Mouse (Mus musculus) mouse trophoblast stem cell (cell line): ENCODE results near the gene Znfx1.
"Not testable (repeated sequence)": the region's sequence is repeated elsewhere in the genome, so short reads cannot be mapped to it uniquely, and the experiment has no call there.

Experiments
- in situ Hi-C, 2 experiments: fragments of 300-500 bp; cut with MseI, MboI; formaldehyde crosslinking; loops; 2 replicates in 1 of 2; 3 replicates in 1 of 2; pipeline ENCODE4 v1.15.1; 2025

Gene Znfx1

DNA sequence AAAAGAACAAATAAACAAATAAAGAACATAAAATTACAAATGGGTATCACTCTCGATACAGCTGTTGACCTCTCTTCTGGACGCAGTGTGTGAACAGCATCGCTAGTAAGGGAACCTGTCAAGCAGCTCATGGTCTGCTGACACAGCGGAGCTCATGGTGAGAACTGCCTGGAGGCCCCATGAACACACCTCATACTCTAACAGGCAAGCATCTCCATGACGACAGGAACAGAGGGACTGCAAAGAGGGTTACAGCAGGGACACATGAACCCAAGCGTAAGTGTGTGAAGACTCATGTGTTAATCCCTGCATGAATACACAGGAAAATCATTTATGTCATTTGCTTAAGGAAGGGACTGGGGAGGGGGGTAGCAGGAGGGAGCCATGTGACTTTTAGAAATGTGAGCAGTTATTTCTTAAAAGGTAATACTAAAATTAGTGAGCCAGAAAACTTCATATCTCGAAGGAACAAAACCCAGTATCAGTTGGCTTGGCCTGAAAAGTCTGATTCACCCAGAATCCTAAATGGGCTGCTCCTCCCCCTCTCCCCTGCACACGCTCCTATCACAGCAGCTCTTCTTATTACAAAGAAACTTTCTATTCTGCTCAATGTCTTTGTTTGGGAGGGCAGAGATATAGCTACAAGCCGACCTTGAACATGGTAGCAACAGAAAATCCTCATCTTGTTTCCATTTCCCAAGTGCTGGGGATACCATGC, 9.5 kb downstream of the Znfx1 start:
- in situ Hi-C loops = no loop called here

- in situ Hi-C loops = no loop called here
Observed at GRCm38 (mm10) chr2:167048698-167049358, 14.0 kb downstream of the Znfx1 start.

DNA sequence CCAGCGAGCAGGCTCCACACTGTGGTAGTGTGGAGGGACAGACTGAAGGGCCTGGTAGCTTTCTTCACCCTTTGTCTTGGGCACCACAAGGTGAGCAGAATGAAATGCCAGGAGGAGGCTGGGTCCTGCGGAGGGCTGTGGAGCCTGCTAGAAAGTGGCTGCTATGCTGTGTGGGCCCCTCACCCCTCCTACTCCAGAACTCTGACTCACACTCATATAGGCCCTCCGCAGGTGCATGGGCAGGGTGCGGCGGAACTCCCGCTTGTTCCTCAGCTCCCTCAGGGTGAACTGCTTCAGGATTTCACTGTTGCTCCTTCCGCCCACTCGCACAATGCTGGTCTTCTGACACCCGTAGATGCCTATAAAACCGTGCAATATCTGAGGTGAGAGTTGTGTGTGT, 14.6 kb downstream of the Znfx1 start:
- in situ Hi-C loops = no loop called here

- in situ Hi-C loops = no loop called here
Observed at GRCm38 (mm10) chr2:167043400-167044121, 19.3 kb downstream of the Znfx1 start.

GRCm38 (mm10) chr2:167039386-167039785, 23.4 kb downstream of the Znfx1 start:
- in situ Hi-C loops = no loop called here

DNA sequence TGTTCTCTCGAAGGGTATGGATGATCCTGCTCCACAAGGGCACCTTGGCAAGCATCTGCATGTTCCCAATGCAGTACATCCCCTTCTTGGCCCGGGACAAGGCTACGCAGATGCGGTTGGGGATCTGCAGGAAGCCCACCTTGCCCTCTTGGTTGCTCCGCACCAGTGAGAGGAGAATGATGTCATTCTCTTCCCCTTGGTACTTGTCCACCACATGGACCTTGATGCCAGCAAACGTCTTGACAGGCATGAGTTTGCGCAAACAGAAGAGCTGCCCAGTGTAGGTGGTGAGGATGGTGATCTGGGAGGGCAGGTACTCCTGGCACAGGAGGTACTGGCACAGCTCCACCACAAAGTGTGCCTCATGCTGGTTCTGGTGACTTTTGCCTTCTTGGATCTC, 24.1 kb downstream of the Znfx1 start:
- in situ Hi-C loops = no loop called here

GRCm38 (mm10) chr2:167038297-167038696, 24.5 kb downstream of the Znfx1 start:
- in situ Hi-C loops = no loop called here

- in situ Hi-C loops = no loop called here
Observed at GRCm38 (mm10) chr2:167037710-167038109, 25.1 kb downstream of the Znfx1 start.

DNA sequence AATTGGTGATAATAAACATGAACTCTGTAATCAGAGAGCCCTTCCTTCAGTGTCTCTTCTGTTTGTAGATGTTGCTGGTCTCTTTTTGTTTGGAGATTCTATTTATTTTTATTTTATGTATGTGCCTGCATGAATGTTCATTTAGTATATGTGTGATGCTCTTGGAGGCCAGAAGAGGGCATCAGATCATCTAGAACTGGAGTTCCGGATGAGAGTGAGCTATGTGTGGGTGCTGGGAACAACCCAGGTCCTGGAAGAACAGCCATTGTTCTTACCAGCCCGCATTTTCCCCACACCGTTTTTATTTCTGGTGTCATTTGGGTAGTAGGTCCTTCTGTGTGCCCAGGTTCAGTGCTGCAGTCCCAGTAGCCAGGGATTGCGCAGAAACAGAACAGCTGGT, 32.3 kb downstream of the Znfx1 start:
- in situ Hi-C loops = no loop called here

DNA sequence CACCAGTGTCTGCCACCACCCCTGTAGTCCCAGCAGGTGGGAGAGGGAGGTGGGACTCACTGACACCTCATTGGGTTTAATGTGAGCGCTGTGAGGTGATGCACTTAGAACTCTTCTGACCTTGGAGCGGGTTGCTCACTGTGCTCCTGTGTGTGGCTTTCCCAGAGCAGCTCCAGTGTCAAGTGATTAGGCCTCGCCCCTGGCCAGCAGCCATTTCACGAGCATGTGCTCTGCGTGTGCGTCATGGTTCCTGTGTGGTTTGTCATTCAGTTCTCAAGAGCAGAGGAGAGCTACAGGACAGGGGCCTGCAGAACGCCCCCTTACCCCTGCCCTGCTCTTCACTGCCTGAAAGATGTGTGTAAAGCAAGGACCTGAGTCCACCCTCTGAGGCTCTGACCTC, 34.3 kb downstream of the Znfx1 start:
- in situ Hi-C loops = no loop called here

- in situ Hi-C loops = no loop called here
Observed at GRCm38 (mm10) chr2:167019396-167019795, 43.4 kb downstream of the Znfx1 start.

DNA sequence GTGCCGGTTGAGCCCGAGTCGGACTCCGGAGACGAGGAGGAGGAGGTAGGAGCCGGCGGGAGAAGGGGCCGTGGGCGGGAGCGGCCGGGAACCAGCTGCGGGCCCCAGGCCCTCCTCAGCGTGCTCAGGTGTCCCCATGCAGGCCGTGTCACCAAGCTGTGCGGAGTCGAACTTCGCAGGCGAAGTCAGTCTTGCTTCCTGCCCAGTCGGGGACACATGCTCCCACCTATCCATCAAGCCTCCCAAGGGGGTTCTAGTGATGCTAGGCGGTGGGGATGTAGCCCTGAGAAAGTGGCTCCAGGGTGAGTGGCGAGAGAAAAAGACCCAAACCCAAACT, 47.5 kb downstream of the Znfx1 start:
- in situ Hi-C loops = no loop called here

- in situ Hi-C loops = no loop called here
Observed at GRCm38 (mm10) chr2:167014702-167015381, 48.0 kb downstream of the Znfx1 start, which contains the start of gene Ddx27. Gene Ddx27, plus strand, starts transcription at chr2:167015193.

DNA sequence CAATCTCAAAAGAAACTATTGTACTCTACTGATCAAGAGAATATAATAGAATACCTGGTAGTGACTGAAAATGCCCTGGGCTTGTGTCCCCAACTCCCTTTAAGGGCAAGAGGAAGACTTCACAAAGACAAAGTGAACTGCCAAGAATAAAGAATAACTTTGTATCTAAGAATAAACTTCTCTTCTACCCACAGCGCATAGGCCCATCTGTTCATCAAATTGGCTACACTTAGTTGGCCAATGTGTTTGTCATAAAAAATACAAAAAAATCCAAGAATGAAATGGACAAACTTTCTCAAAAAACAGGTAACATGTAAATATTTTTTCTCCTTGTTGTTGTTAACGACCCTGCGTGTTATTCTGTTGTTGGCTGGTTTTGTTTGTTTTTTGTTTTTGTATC, 52.3 kb downstream of the Znfx1 start:
- in situ Hi-C loops = no loop called here

DNA sequence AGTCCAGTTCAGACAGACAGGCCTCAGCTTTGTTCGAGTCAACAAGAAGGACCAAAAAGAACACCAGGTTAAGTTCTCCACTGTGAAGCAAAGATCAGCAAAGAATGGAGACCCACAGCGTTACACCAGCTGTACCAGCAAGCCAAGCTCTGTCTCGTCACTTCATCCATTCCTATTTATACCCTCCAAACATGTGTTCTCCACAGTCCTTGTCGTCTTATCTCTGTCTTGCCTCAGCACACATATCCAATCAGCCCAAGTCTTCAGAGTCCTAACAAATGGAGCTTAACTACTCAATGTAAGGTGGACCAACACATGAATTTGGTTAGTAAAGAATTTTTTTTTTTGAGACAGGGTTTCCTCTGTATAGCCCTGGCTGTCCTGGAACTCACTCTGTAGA, 53.3 kb downstream of the Znfx1 start:
- in situ Hi-C loops = no loop called here

GRCm38 (mm10) chr2:167007565-167007964, 55.2 kb downstream of the Znfx1 start:
- in situ Hi-C loops = not testable (repeated sequence)

DNA sequence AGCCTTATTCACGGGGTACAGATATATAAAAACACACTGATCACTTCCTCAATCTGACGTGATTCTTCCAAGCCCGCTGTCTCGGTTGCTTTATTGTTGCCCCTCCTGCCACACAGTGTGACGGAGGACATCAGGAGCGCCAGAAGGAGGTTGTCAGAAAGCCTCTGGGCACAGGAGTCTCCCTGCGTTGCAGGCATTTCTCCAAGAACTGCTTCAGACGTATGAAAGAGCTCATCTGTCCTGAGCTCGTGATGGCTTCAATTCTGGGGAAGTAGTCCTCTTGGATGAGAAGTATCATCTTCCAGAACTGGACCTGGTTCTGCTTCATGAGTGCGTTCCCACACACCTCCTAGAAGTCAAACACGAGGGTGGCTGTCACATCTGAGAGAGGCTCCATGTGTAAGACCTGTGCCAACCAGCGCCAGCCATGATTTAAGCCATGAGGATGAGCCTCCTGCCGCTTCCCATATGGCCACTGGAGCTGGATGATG, 55.8 kb downstream of the Znfx1 start:
- in situ Hi-C loops = no loop called here

DNA sequence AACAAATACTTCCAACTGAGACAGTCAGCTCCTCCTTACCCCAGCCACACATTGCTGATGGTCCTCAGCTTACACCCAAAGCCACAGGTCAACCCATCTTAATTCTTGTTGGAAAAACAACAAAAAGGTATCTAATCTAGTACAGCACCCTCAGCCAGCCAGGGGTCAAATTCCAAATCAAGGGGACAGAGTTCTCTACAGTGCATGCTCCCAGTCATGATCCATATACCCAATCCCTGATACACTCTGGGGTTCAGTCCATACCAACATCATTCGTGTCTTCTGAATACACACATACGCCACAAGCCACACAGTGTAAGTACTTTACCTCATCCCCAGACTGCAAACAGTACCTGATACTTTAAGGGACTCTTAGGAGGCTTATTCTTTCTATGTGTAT, 56.5 kb downstream of the Znfx1 start:
- in situ Hi-C loops = no loop called here

DNA sequence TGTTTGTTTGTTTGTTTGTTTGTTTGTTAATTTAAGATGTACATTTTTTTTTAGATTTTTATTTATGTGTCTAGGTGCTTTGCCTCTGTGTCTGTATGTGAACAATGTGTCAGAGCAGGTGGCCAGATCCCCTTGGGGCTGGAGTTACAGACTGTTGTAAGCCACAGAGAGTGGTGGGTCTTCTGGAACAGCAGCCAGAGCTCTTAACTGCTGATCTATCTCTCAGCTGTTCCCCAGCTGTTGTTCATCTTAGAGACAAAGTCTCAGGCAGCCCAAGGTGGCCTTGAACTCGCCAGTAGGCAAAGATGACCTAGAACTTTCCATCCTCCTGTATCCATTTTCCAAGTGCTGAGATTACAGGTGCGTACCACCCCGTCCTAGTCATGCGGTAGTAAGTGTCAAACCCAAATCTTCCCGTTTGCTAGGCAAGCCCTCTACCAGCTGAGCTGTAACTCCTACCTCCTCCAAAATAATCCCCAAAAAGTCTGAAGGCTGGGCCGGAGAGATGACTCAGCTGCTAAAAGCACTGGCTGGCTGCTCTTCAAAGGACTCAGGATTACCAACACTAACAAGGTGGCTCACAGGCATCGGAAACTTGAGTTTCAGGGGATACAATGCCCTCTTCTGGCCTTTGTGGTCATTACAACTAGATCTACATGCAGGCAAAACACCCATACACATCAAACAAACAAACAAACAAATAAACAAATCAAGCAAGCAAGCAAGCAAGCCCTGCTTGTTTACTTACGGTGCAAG, 58.5 kb downstream of the Znfx1 start:
- in situ Hi-C loops = no loop called here

GRCm38 (mm10) chr2:167001486-167001885, 61.3 kb downstream of the Znfx1 start:
- in situ Hi-C loops = no loop called here

GRCm38 (mm10) chr2:166996533-166996894, 66.3 kb downstream of the Znfx1 start:
- in situ Hi-C loops = no loop called here
